Mouse (Mus musculus) lung, postnatal 10 days (tissue): ENCODE results near the gene Gm49318.
A peak's percentile ranks its signal among the peaks of the same experiment; 100 is the strongest.
"Not testable (repeated sequence)": the region's sequence is repeated elsewhere in the genome, so short reads cannot be mapped to it uniquely, and the experiment has no call there.

Source experiments
- DNase-seq: peaks from one replicate; pipeline ENCODE4 v3.0.0; 2021

The Gm49318 gene

GRCm38 (mm10) chr9:22070791-22071573, at the start of gene Gm49318, which contains the start of gene Zfp653:
Gene Gm49318, minus strand, starts transcription at chr9:22071259.
Gene Zfp653, minus strand, starts transcription at chr9:22071376.
- peak; percentile 99 for DNase-seq

- DNase-seq: no peak
Observed at GRCm38 (mm10) chr9:22119543-22119942, 48.5 kb upstream of the Gm49318 start.

DNA sequence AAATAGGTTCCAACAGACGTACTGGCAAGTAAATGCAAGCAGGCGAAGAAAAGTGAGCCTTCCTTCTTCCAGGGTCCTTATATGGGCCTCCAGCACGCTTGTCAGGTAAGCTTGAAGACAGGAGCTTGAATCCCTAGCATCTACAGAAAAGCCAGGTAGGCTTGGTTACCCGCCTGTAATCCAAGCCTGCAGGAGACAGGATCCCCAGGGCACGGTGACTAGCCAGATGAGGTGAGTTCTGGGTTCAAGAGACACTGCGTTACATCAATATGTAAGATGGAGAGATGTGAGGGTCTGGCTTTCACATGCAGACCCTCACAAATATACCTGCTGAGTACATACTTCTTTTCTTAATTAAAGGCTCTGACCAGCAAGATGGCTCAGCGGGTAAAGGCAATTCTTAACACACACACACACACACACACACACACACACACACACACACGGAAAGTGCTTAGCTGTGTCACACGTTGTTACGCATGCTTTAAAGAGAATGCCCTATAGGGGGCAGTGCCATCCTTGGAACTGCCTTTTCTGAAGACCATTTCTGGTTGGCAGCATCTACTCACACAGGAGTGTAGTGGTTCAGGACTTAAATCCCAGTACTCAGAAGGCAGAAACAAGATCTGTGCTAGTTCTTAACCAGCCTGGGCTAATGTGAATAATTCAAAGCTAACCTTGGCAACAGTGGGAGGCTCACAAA, 46.8 kb upstream of the Gm49318 start:
- peak; percentile 78 for DNase-seq

DNA sequence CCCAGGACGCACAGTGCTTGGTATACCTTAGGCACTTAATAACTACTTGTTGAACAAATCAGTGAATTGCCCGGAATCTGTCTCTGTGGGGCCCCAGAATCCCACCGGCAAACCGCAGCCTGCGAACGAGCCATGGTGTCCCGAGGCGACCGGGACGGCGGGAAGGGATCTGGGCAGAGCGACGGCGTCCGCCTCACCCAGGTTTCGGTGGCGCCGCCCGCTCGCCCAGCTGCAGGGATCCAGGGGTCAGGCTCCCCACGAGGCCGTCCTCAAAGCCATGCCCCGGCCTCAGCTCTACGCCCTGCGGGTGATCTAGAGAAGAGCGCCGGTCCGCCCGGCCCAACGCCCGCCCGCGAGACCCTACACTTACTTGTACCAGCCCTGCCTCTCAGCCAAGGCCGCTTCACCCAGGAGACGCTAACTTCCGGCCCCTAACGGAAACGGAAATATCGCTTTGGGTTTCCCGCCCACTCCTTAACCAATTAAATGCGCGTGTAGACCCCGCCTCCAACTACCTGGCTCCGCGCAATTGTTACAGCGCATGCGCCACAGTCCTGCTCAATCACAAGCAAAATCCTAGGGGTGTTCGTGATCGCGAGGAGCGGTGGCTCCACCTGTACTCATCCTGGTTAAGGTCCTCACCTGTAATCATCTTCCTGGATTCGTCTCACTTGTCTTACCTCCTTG, 45.8 kb upstream of the Gm49318 start, which contains the start of gene Elof1:
Gene Elof1 (minus strand): TSS at position 433 of the 687 bp plus-strand sequence.
- DNase-seq: peak; percentile 96

GRCm38 (mm10) chr9:22116086-22116485, 45.0 kb upstream of the Gm49318 start:
- DNase-seq: no peak

DNA sequence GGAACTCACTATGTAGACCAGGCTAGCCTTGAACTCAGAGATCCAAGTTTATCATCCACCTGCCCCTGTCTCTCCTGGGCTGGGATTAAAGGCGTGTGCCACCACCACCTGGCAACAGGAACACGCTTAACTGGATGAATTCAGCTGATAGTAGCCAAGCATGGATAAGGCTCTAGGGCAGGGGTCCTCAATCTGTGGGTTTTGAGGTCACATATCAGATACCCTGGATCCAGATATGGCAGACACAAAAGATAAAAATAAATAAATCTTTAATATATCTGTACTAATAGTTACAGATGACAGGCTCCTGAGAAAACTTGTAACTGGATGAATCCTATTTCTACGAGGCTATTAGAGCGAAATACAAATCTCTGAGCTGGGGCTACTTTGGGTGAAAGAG, 44.6 kb upstream of the Gm49318 start:
- DNase-seq: no peak

GRCm38 (mm10) chr9:22108194-22108593, 37.1 kb upstream of the Gm49318 start:
- DNase-seq: no peak

DNA sequence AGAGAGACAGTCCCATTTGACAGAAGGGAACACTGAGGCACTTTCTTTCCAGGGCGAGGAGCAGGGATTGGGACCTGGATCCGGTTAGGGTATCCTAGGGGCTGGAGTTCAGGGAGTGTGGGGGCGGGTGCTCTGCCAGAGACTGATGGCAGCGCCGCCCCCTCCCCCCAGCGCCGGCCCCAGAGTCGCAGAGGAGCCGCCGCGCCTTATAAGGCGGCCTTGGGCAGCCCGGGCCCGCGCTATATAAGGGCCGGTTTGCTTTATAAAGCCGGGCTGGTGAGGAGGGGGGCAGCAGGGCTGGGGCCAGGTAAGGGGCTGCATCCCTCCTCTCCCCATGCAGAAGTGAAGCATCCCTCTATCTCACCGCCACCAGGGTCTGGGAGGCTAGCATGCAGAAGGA, 28.9 kb upstream of the Gm49318 start:
- DNase-seq: no peak

- DNase-seq: peak; percentile 76
Observed at GRCm38 (mm10) chr9:22098993-22099696, 28.1 kb upstream of the Gm49318 start, which contains the start of gene Cnn1. Gene Cnn1, plus strand, starts transcription at chr9:22099216.

GRCm38 (mm10) chr9:22095854-22096307, 24.8 kb upstream of the Gm49318 start:
- DNase-seq: peak; percentile 94

- DNase-seq: no peak
Observed at GRCm38 (mm10) chr9:22092746-22093145, 21.7 kb upstream of the Gm49318 start.

DNA sequence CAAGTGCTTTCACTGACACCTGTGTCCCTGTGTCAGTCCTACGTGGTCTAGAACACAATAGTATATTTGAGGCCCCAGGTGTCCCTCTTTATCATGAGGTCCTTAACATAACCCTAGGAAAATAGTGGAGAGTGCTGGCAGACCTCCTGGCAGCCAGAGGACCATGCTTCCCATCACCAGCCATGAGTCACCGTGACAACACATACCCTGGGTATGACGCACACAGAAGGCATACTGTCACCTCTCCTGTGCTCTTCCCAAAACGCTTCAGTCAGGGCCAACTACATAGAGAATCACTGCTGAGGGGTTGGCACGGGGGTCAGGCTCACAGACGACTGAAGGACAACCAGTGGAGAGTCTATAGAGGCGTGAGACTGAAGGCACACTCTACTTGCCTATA, 18.9 kb upstream of the Gm49318 start:
- DNase-seq: no peak

DNA sequence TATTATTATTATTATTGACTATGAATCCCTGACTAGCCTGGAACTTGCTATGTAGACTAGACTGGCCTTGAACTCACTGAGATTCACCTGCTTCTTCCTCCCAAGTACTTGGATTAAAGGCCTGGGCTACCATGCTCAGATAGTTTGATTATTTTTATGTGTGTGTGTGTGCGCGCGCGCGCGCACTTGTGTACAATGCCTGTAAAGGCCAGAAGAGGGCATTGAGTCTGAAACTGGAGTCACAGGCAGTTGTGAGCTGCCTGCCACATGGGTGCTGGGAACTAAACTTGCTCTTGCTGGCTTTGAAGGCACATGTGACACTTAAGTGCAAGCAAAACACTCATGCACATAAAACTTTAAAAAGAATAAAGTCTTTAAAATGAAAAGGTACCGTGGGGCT, 18.2 kb upstream of the Gm49318 start:
- no peak for DNase-seq

DNA sequence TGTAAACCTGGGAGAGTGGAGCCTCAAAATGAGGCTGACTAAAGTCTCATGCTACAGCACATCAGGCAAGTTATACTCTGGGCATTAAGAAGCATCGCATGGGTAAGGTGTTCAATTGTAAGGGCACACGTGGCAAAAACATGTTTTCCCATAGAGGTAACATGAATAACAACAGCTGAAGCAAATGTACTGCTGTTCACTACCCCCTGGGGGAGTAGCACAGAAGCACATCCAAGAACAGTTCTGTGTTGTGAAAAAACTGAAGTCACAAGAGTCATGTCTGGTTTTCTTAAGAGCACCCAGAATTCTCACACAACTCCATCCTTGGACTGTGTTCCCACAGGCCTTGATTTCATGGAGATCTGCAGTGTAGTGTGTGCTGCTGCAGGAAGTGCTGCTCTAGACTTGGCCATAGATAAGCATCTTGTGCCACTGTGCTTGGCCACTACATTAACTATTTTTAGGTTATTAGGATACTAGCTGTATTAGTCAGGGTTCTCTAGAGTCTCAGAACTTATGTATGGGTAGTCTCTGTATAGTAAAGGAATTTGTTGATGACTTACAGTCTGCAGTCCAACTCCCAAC, 16.1 kb upstream of the Gm49318 start:
- DNase-seq: no peak

DNA sequence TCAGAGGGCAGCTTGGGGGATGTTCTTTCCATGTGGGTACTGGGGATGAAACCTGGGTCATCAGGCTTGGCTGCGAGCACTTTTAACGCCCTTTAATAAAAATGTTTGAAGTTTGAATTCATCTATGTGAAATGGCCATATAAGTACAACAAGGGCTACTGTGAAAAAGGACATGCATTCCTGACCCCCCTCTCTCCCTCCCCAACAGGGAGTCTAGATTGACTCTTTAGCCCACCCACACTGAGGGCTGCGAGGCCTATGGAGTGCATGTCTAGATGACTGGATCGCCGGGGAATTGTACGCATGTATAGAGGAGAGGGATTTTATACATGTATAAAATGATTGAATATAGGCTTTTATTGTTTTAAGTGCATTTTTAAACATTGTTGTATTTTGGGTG, 15.0 kb upstream of the Gm49318 start:
- DNase-seq: no peak

DNA sequence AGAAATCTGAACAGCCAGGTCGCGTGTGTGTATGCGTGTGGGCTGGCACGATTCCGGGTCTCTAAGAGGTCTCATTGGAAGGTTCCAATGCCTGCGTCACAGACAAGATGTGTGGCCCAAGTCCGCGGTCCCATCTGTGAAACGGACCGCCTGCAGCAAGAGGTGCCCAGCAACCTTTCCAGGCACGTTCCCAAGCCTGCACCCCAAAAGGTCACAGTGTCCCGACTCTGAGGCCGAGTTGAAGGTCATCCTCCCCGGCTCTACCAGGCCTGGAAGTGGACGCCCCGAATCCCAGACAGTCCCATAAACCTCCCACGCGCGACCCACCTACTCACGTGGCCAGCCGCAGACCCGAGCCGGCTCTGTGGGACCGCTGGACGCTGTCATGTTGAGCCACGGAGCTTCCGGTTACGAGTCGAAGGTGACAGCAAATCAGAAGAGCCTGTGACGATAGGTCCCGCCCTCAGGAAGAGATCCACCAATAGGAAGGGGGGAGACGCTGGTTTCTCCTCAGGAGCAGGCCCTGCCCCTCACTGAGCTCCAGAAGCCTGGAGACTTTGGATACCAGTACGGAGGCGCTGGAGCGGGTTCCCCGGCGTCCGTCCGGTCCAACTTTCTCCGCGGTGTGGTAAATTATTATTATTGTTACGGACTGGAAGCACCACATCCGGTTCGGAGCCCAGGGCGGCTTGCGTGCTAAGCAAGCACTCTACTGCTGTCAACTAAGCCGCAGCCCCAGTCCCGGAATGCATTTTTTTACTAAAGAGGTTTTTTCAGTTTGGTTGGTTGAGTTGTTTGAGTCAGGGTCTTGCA, 14.2 kb upstream of the Gm49318 start, which contains the start of gene Ecsit:
Gene Ecsit (minus strand): TSS at position 417 of the 813 bp plus-strand sequence.
- peak; percentile 97 for DNase-seq

DNA sequence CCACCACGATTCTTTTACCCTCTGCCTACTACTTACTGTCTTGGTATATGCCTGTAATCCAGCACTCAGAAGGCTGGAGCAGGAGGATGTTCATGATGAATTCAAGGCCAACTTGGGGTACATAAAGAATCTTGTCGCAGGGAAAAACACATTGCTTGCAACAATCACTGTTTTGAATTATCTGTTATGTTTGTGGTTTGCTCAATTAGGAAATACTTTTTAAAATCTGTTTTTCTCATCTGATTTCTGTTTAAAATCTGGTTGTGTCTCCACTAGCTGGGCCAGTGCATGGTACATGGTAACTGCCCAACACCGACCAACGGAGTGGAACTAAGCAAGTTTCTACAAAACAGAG, 13.6 kb upstream of the Gm49318 start:
- DNase-seq: no peak

GRCm38 (mm10) chr9:22076223-22076622, 5.2 kb upstream of the Gm49318 start:
- DNase-seq: no peak

- DNase-seq: not testable (repeated sequence)
Observed at GRCm38 (mm10) chr9:22075778-22076177, 4.7 kb upstream of the Gm49318 start.

GRCm38 (mm10) chr9:22072276-22072675, 1.2 kb upstream of the Gm49318 start:
- DNase-seq: peak; percentile 22

DNA sequence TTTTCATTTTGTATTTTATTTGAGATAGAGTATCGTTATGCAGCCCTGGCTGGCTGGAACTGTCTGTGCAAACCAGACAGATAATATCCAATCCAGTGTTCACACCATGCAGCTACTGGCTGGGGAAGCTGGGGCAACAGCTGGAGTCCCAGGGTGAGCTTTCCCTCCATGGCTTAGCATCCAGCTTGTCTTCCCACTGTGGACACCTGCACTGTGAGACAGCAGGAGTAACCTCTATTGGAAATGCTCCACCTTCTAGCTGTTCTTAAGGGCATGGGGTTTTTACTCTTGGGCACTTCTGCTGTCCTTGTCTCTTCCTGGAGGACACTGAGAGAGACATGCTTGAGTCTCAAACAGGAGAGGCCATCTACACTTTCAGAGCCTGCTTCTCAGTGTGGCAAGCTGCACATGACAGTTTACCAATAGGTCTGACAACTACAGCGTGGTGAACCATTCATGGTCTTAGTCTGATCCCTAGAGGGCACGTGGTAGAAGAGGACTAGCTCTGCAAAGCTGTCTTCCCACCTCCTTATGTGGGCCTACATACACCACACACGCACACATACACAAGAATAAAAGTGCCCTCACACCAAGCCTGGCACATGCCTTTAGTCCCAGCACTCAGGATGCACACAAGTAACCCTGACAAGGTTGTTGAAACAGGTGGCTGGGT, 1.0 kb downstream of the Gm49318 start:
- DNase-seq: no peak
